Mouse (Mus musculus) intestine, embryonic 15.5 days (tissue): ENCODE measurements around the gene Card6. TPM values are rescaled to one million over a fixed set of nuclear protein-coding genes. Genes with fewer than 3 reads are reported as not detected.

Experiments used
- ATAC-seq: fragments of 200-750 bp; cut with Nextera tagmentation; 2 replicates; pipeline ENCODE4 v1.8.0; 2017; ENCODE audit warnings: moderate TSS enrichment, moderate library complexity
- H3K27ac ChIP-seq: fragments of 300-500 bp; sonication (generic); 2 replicates; pipeline ENCODE4 v1.5.1; 2015; ENCODE audit warnings: mild to moderate bottlenecking, inconsistent platforms
- H3K27me3 ChIP-seq: fragments of 300-500 bp; sonication (generic); replicated peaks from 2 replicates; pipeline ENCODE4 v1.6.1; 2015; ENCODE audit warnings: inconsistent platforms
- H3K36me3 ChIP-seq: fragments of 300-500 bp; sonication (generic); 2 replicates; pipeline ENCODE4 v1.6.1; 2015; ENCODE audit warnings: inconsistent platforms
- H3K4me1 ChIP-seq: fragments of 300-500 bp; sonication (generic); replicated peaks from 2 replicates; pipeline ENCODE4 v1.6.1; 2015; ENCODE audit warnings: inconsistent platforms
- H3K4me2 ChIP-seq: fragments of 300-500 bp; sonication (generic); replicated peaks from 2 replicates; pipeline ENCODE4 v1.6.1; 2015; ENCODE audit warnings: mild to moderate bottlenecking, inconsistent platforms
- H3K4me3 ChIP-seq: fragments of 300-500 bp; sonication (generic); replicated peaks from 2 replicates; pipeline ENCODE4 v1.5.1; 2015; ENCODE audit warnings: inconsistent platforms
- H3K9ac ChIP-seq: fragments of 300-500 bp; sonication (generic); 2 replicates; pipeline ENCODE4 v1.6.1; 2015; ENCODE audit warnings: inconsistent platforms
- H3K9me3 ChIP-seq: fragments of 300-500 bp; sonication (generic); 2 replicates; pipeline ENCODE4 v1.6.1; 2016; ENCODE audit warnings: inconsistent platforms
- WGBS: fragments of 180-500 bp; shearing (Covaris S2); methylation state at CpG from one replicate; pipeline ENCODE4 v1.1.7; 2015; 5-methylcytosine and 5-hydroxymethylcytosine counted together
- polyA plus RNA-seq: library from polyadenylated mRNA; unstranded; fragments of >200 nt; fragmentation: Nextera tagmentation; extraction: Ambion mirVana; gene quantifications from 2 replicates; pipeline ENCODE4 v1.2.1, GENCODE M21; 2015

Gene Card6
- polyA plus RNA-seq, 1 experiment from 2014 or later = 1.8 TPM

- H3K9me3 ChIP-seq = no peaks in the 10 kb centered on the region
- H3K4me1 ChIP-seq = no peaks in the 10 kb centered on the region
- H3K4me2 ChIP-seq = no peak overlapping the region
- H3K9ac ChIP-seq = no peak overlapping the region
- no peak for ATAC-seq
- 82% methylated on average over 6 of the region's 6 CpGs for WGBS
- H3K27ac ChIP-seq = no peak overlapping the region
- no peaks in the 10 kb centered on the region for H3K36me3 ChIP-seq
- H3K4me3 ChIP-seq = no peak overlapping the region
- no peaks in the 10 kb centered on the region for H3K27me3 ChIP-seq
Observed at GRCm38 (mm10) chr15:5105891-5106290, 2.4 kb downstream of the Card6 start.

- WGBS = 93% methylated on average over 4 of the region's 4 CpGs
- H3K9ac ChIP-seq = no peak overlapping the region
- no peaks in the 10 kb centered on the region for H3K27me3 ChIP-seq
- H3K9me3 ChIP-seq = no peaks in the 10 kb centered on the region
- no peak overlapping the region for H3K27ac ChIP-seq
- H3K4me2 ChIP-seq = no peak overlapping the region
- H3K4me1 ChIP-seq = no peaks in the 10 kb centered on the region
- no peaks in the 10 kb centered on the region for H3K36me3 ChIP-seq
- ATAC-seq = no peak
- H3K4me3 ChIP-seq = no peak overlapping the region
Observed at GRCm38 (mm10) chr15:5102312-5102711, 6.0 kb downstream of the Card6 start.

- ATAC-seq = no peak
- no peaks in the 10 kb centered on the region for H3K9me3 ChIP-seq
- H3K4me1 ChIP-seq = no peaks in the 10 kb centered on the region
- no peak overlapping the region for H3K4me2 ChIP-seq
- WGBS = 89% methylated on average over 1 of the region's 1 CpGs
- H3K27me3 ChIP-seq = no peaks in the 10 kb centered on the region
- H3K27ac ChIP-seq = no peak overlapping the region
- no peak overlapping the region for H3K4me3 ChIP-seq
- H3K36me3 ChIP-seq = no peaks in the 10 kb centered on the region
- no peak overlapping the region for H3K9ac ChIP-seq
Observed at GRCm38 (mm10) chr15:5097376-5097775, 11.0 kb downstream of the Card6 start.

GRCm38 (mm10) chr15:5095534-5096301 lies 12.6 kb downstream of the Card6 start:
- H3K4me2 ChIP-seq = no peak overlapping the region
- ATAC-seq = no peak
- WGBS = 66% methylated on average over 11 of the region's 11 CpGs

GRCm38 (mm10) chr15:5090131-5090530 lies 18.2 kb downstream of the Card6 start:
- H3K9me3 ChIP-seq = no peaks in the 10 kb centered on the region
- H3K4me1 ChIP-seq = no peaks in the 10 kb centered on the region
- H3K27ac ChIP-seq = no peak overlapping the region
- ATAC-seq = no peak
- no peaks in the 10 kb centered on the region for H3K36me3 ChIP-seq
- no peaks in the 10 kb centered on the region for H3K27me3 ChIP-seq
- WGBS = 87% methylated on average over 10 of the region's 10 CpGs
- H3K4me2 ChIP-seq = no peak overlapping the region
- H3K9ac ChIP-seq = no peak overlapping the region
- H3K4me3 ChIP-seq = no peak overlapping the region

More at GRCm38 (mm10) chr15:5095534-5096301, 12.6 kb downstream of the Card6 start:
- Histone ChIP-seq H3K27ac (no peak overlapping the region), H3K36me3 (no peaks in the 10 kb centered on the region), H3K4me1 (no peaks in the 10 kb centered on the region), H3K4me3 (no peak overlapping the region), H3K27me3 (no peaks in the 10 kb centered on the region), H3K9ac (no peak overlapping the region), H3K9me3 (no peaks in the 10 kb centered on the region)

GRCm38 (mm10) chr15:5088850-5089608 lies 19.3 kb downstream of the Card6 start:
- H3K9me3 ChIP-seq = no peaks in the 10 kb centered on the region
- ATAC-seq = no peak
- no peak overlapping the region for H3K9ac ChIP-seq
- H3K36me3 ChIP-seq = no peaks in the 10 kb centered on the region
- no peak overlapping the region for H3K4me2 ChIP-seq
- H3K27me3 ChIP-seq = no peaks in the 10 kb centered on the region
- H3K27ac ChIP-seq = no peak overlapping the region
- H3K4me3 ChIP-seq = no peak overlapping the region
- 65% methylated on average over 7 of the region's 7 CpGs for WGBS
- no peaks in the 10 kb centered on the region for H3K4me1 ChIP-seq

GRCm38 (mm10) chr15:5086162-5086561 lies 22.2 kb downstream of the Card6 start:
- no peak overlapping the region for H3K4me2 ChIP-seq
- H3K4me1 ChIP-seq = no peaks in the 10 kb centered on the region
- H3K27me3 ChIP-seq = no peaks in the 10 kb centered on the region
- H3K4me3 ChIP-seq = no peak overlapping the region
- no peak for ATAC-seq
- H3K27ac ChIP-seq = no peak overlapping the region
- H3K36me3 ChIP-seq = no peaks in the 10 kb centered on the region
- no peaks in the 10 kb centered on the region for H3K9me3 ChIP-seq
- 15% methylated on average over 2 of the region's 2 CpGs for WGBS
- no peak overlapping the region for H3K9ac ChIP-seq

- Histone ChIP-seq H3K4me2 (no peak overlapping the region), H3K4me3 (no peak overlapping the region), H3K9me3 (no peaks in the 10 kb centered on the region), H3K9ac (no peak overlapping the region), H3K4me1 (no peaks in the 10 kb centered on the region), H3K27ac (no peak overlapping the region), H3K27me3 (no peaks in the 10 kb centered on the region), H3K36me3 (no peaks in the 10 kb centered on the region)
- no peak for ATAC-seq
- WGBS = 83% methylated on average over 1 of the region's 1 CpGs
Observed at GRCm38 (mm10) chr15:5081235-5081634, 27.1 kb downstream of the Card6 start.

- no peak overlapping the region for H3K4me2 ChIP-seq
- H3K27me3 ChIP-seq = no peaks in the 10 kb centered on the region
- no peaks in the 10 kb centered on the region for H3K36me3 ChIP-seq
- WGBS = 57% methylated on average over 15 of the region's 15 CpGs
- H3K4me1 ChIP-seq = no peaks in the 10 kb centered on the region
- H3K9ac ChIP-seq = no peak overlapping the region
- H3K9me3 ChIP-seq = no peaks in the 10 kb centered on the region
- H3K4me3 ChIP-seq = no peak overlapping the region
- H3K27ac ChIP-seq = no peak overlapping the region
- no peak for ATAC-seq
Observed at GRCm38 (mm10) chr15:5068801-5069518, 39.4 kb downstream of the Card6 start.

GRCm38 (mm10) chr15:5063635-5064034 lies 44.7 kb downstream of the Card6 start, which contains the start of gene C7:
Gene C7 (minus strand): TSS chr15:5063740.
- Histone ChIP-seq H3K27ac (no peak within 1 kb of the TSS), H3K27me3 (no peaks in the 10 kb centered on the region)
- no peak for ATAC-seq

More at GRCm38 (mm10) chr15:5063635-5064034, 44.7 kb downstream of the Card6 start, which contains the start of gene C7:
- Histone ChIP-seq H3K9ac (no peak within 1 kb of the TSS), H3K9me3 (no peaks in the 10 kb centered on the region), H3K4me3 (no peak within 1 kb of the TSS), H3K36me3 (no peaks in the 10 kb centered on the region), H3K4me1 (no peaks in the 10 kb centered on the region), H3K4me2 (no peak within 1 kb of the TSS)
